Mouse (Mus musculus): Measurements from ENCODE around the gene Tfcp2.
"Not testable (repeated sequence)": the region's sequence is repeated elsewhere in the genome, so short reads cannot be mapped to it uniquely, and the experiment has no call there.

The Tfcp2 gene

DNA sequence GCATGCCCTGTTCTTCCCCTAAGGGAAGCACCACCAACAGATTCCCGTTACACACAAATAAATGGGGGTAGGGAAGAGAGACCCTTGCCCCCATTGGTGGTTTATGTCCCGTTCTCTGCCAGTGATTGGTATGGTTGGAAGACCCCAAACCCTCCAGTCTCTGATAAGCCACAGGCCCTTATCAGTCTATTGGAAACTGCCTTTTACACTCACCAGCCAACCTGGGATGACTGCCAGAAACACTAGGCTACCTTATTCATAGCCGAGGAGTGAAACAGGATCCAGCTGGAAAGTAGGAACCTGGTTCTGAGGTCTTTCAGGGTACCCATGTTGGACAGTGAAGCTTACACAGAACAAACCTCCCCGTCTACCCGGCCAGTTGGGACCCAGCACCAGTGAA, 4.2 kb upstream of the Tfcp2 start:
- peak; percentile 56 to 64 for DNase-seq

DNA sequence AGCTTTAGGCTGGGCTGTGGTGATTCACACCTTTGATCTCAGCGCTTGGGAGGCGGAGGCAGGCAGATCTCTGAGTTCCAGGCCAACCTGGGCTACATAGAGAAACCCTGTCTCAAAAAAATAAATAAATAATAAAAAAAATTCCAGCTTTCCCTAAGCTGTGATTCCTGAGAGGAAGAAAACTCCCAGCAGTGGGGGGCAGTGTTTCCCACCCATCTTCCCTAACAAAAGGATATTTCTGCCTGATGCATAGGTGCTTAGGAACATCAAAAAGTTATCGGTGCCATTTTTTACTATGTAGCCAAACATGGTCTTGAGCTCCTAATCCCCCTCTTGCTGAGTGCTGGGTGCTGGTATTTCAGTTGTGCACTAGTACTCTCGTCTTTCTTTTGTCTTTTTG, 1.5 kb downstream of the Tfcp2 start:
- peak; percentile 33 to 39 for DNase-seq

- not testable (repeated sequence) for DNase-seq
These were observed 8.2 kb downstream of the Tfcp2 start for GRCm38 (mm10) chr15:100543651-100544030.

GRCm38 (mm10) chr15:100542876-100543650, 8.7 kb downstream of the Tfcp2 start:
- not testable (repeated sequence) for DNase-seq

DNA sequence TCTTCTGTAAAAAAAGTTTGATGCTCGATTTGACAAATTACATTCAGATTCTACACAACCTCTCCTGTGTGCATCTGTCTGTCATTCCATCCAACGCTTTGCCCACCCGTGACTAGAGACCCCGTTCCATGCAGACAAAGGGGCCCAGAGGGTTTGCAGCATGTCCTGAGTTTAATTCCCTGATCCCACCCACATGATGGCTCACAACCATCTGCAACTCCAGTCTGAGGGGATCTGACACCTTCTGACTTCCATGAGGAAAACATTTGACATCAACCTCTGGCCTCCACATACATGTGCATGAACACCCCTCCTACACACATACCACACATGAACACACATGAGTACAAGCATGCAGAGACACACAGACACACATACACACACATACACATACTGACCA, 10.4 kb downstream of the Tfcp2 start:
- DNase-seq = no peak

DNA sequence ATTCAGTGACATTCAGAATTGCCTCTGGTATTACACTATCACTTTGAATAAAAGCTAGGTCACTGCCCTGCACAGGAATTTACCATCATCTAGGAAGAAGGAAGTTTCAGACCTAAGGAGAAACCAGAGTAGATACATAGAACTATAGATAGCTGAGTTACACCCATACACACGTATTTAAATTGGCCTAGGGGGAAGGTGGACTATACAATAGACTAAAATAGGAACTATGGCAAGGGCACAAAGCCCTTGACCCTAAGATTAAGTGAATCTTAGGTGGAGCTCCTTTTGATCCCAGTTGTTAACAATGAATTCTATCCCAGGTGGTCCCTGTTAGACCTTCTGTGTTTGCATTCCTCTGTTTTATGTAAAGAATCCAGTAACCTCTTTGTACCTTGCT, 10.8 kb downstream of the Tfcp2 start:
- not testable (repeated sequence) for DNase-seq

GRCm38 (mm10) chr15:100539411-100539810, 12.4 kb downstream of the Tfcp2 start:
- no peak for DNase-seq

- peak; percentile 44 to 73 for DNase-seq
These were observed 13.9 kb downstream of the Tfcp2 start for GRCm38 (mm10) chr15:100537913-100538312.

DNA sequence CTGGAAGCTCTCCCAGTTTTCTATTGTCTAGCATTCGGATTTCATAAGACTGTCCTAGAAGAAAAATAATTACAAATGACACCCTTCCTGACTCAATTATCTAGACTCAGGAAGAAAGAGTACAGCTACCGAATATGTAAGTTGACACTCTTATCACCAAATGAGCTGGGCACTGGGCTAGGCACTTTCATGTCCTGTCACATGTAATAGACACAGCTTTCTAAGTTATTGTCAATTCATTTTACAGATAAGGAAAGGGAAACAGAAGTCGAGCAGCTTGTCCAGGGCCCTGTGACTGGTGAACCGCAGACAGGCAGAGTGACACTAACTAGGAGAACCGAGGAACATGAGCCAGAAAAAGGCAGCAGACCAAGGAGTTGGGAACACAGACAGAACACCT, 23.9 kb downstream of the Tfcp2 start:
- no peak for DNase-seq

DNA sequence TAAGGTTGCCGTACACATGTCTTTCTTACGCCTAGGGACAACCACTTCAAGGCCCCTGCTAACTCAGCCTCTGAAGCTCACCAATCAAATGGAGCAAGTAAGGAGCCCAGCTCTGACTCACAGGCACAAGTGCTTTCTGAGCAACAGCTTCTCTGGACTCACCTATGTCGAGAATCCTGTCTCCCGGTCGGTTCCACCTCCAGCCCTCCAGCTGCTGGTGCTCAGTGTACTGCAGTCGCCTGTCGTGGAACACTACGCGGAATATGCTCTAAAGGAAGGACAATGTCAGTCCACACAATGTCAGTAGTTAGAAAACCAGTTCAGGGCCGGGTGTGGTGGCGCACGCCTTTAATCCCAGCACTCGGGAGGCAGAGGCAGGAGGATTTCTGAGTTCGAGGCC, 26.4 kb downstream of the Tfcp2 start:
- no peak for DNase-seq

- DNase-seq = no peak
These were observed 31.5 kb downstream of the Tfcp2 start for GRCm38 (mm10) chr15:100520306-100520705.

DNA sequence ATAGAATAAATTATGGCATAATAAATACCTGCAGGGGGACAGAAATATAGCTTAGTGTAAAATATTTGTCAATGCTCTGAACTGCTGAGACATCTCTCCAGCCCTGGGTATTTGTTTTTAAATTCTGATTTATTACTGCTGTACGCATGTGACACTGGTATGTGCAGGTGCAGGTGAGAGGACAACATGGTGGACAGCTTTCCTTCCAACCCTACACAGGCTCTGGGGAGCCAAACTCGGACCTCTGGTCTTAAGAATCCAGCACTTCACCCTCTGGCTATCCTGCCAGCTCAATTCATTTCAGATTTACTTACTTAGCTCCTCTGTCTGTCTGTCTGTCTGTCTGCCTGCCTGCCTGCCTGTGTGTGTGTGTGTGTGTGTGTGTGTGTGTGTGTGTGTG, 36.7 kb downstream of the Tfcp2 start:
- no peak for DNase-seq

GRCm38 (mm10) chr15:100513387-100513786, 38.4 kb downstream of the Tfcp2 start:
- DNase-seq = no peak

DNA sequence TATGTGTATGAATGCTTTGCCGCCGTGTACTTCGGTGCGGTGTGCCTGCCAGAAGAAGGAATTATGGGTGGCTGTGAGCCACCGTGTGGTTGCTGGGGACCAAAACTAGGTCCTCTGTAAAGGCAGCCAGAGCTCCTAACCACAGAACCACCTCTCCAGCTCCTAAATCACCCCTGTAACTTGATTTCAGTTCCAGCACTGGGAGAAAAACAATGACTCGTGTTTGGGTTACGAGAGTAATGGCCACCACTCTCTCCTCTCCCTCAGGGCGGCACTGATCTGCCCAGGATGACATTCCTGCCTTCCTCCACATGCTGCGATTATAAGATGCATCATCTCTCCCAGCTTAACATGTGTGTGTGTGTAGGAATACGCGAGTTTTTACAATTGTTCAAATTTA, 41.7 kb downstream of the Tfcp2 start:
- no peak for DNase-seq

DNA sequence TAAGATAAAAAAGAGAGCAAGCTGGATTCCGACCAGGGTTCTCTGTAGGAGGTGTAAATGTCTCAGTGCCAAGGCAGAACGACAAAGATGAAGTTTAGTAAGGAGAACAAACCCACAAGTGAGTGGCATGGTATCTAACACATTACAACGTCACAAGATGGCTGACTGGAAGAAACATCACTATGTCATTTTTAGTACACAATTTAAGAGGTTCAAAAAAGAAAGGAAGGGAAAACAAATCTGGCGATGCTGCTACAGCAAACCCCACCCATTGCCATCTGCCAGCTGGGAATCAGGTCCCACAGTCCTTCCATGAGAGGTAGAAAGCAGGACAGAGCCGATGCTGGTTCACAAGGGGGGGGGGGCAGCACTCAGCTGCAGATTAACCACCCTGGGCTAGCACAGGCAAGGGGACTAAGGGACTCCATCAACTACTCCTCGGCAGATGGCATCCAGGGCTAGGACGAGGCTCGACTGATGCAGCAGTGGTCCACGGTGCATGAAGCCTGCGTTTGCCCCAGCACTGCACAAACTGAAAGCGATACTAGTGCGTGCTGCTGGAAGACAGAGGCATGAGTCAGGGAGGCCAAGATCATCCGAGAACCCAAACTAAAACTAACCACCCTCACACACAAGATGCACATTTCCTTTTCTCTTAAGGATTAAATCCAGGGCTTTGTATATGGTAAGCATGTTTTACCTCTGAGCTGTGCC, 43.2 kb downstream of the Tfcp2 start:
- DNase-seq = no peak

- not testable (repeated sequence) for DNase-seq
These were observed 52.3 kb downstream of the Tfcp2 start for GRCm38 (mm10) chr15:100499506-100499905.

DNA sequence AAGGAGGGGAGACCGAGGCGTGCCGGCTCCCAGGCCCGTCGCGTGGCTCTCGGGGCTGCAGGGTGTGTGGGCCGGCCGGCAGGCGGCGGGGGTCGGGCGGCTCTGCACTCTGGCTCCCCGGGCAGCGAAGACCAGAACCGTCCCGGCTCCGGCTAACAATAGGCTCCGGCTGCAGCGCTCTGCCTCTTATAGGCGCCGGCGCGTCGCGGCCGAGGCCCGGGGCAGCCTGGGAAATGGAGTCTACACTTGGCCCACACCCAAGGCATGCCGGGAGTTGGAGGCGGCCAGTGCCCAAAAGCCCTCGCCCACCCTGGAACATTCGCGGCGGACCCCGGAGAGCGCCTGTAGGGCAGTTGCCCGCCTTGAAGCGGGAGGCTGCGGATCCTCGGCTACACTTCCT, 56.7 kb downstream of the Tfcp2 start, which contains the start of gene Csrnp2:
TSS of gene Csrnp2 (minus strand) at position 387 of the 400 bp plus-strand sequence.
- DNase-seq = peak; percentile 99

- DNase-seq = peak in 1 of 2 experiments; percentile 83
These were observed 57.2 kb downstream of the Tfcp2 start for GRCm38 (mm10) chr15:100494647-100495046.

DNA sequence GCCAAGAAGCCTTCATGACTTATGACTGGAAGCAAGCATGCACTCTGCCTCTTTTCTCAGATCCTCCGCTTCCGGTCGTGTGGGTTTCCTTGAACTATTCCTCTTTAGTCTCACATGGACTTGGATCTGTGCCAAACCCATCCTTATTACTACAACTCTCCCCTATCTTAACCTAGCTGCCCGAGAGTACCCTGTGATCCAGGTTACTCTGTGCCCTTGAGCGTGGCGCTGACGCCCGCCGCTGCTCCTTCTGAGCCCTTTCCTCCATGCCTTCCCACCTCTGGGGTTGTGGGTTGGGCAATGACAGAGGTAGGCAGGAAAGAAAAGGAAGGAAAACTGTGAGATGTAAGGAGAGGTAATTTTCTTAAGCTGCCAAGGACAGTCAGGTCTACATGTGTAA, 59.8 kb downstream of the Tfcp2 start:
- peak in 1 of 2 experiments; percentile 46 for DNase-seq

- DNase-seq = no peak
These were observed 62.5 kb downstream of the Tfcp2 start for GRCm38 (mm10) chr15:100489263-100489662.

DNA sequence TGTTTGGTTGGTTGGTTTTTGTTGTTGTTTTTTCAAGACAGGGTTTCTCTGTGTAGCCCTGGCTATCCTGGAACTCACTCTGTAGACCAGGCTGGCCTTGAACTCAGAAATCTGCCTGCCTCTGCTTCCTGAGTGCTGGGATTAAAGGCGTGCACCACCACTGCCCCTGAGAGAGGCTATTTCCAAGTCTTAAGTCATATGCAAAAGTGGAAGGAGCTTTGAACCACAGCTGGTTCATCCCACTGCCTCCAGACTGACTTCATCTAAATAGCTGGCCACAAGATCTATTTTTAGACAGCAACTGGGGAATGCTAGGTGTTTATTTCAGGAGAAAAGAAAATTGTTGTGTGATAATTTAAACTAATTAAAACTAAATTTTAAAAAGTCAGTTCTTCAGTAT, 63.5 kb downstream of the Tfcp2 start:
- not testable (repeated sequence) for DNase-seq

DNA sequence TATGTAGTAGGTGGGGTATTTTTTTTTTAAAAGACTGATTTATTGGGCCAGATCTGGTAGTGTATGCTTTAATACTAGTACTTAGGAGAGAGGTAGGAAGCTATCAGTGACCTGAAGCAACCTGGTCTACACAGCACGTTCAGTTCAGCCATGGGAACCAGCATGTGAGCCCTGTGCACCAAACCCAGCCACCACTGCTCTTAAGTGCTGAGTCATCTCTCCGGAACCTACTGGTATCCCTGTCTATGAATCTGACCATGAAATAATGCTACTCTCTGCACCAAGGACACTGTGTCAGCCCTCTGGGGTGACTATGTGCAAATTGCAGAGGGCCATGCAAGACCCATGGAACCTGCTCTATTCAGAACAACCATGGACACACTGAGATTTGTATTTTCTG, 64.8 kb downstream of the Tfcp2 start:
- DNase-seq = no peak

DNA sequence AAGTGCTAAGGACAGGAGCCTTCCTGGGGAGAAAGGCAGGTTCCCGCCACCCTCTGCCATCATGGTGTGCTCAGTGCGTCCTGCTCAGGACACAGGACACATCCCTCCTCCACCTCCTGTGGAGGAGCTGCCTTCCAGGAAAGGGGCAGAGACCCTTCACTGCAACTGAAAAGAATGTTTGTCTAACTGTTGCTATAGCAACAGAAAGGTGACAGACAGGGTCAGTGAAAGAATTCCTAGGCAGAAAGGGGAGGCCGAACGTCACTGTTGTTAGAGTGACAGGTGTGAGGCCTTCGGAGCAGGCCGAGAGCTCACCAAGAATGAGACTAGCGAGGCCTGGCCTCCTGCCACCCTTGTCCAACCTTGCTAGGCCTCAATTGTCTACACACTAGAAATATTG, 65.4 kb downstream of the Tfcp2 start:
- no peak for DNase-seq

DNA sequence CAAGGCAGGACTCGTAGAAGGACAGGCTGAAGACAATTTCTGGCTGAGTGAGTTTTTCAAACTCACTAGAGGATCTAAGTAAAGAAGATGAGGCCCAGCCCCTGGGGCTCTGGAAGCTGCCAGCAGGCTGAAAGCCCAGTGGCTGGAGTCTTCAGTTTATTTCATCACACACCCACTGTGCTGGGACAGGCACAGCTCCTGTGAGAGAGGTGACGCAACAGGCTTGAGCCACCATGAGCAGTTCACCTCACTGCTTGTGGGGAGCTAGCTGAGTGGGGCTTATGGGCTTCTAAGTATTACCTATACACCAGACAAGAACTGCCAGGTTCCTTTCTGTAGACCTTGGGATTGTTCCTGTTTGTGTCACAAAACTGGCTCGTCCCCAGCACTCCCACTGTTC, 66.2 kb downstream of the Tfcp2 start:
- no peak for DNase-seq

Measured in cerebellum, postnatal 10 days (tissue).